8 mouse cellular contexts compared by ENCODE assay signal in genomic region chr11:95006038-95006437, GRCm38 (mm10). TPM values are rescaled to one million over a fixed set of nuclear protein-coding genes. Genes with fewer than 3 reads are reported as not detected.
DNase-seq lines count a peak whose midpoint lies in the region; ATAC-seq lines count a peak whose summit lies in the region.

No protein-coding gene starts in this region.

- no peaks in the 10 kb centered on the region for H3K9me3 ChIP-seq in lung, embryonic 16.5 days (ENCODE audit: control insufficient read depth, low read length)
- no peaks in the 10 kb centered on the region for H3K9me3 ChIP-seq in intestine, embryonic 15.5 days
- H3K9me3 ChIP-seq in neural tube, embryonic 12.5 days = no peaks in the 10 kb centered on the region

- H3K27ac ChIP-seq in lung, embryonic 16.5 days (ENCODE audit: low read length) = peak overlapping the region; percentile 69
- 0 out of 2 replicates have a peak overlapping the region, but pooled peaks have one; percentile 71 for H3K27ac ChIP-seq in intestine, embryonic 15.5 days
- peak overlapping the region; percentile 16; the same call in 1 of the 2 replicates for H3K27ac ChIP-seq in neural tube, embryonic 12.5 days

- peak overlapping the region; percentile 79 for H3K4me2 ChIP-seq in lung, embryonic 16.5 days (ENCODE audit: low read depth, low read length)
- H3K4me2 ChIP-seq in intestine, embryonic 15.5 days (replicated peaks) = peak overlapping the region; percentile 73
- peak overlapping the region; percentile 70 for H3K4me2 ChIP-seq in neural tube, embryonic 12.5 days (replicated peaks)

- ATAC-seq in lung, embryonic 16.5 days (ENCODE audit: low read depth) = no peak
- ATAC-seq in intestine, embryonic 15.5 days = no peak
- no peak for ATAC-seq in neural tube, embryonic 12.5 days (ENCODE audit: low FRiP score, low read depth)
- no peak for ATAC-seq in activated CD4-positive, CD25-positive, alpha-beta regulatory T cell, adult 4 months

- peak; percentile 68 for DNase-seq in cerebellum, adult 9-11 months
- DNase-seq in cerebellum, postnatal 36 days = no peak
- no peak for DNase-seq in lung, postnatal 14 days
- no peak for DNase-seq in MN1 (ENCODE audit: low spot score)

- H3K36me3 ChIP-seq in lung, embryonic 16.5 days (ENCODE audit: control insufficient read depth, insufficient read depth, low read length) = peaks cover 22% of the 10 kb centered on the region
- peaks cover 21% of the 10 kb centered on the region for H3K36me3 ChIP-seq in intestine, embryonic 15.5 days
- peaks cover 48% of the 10 kb centered on the region for H3K36me3 ChIP-seq in neural tube, embryonic 12.5 days

- peak overlapping the region; percentile 50 for H3K4me3 ChIP-seq in lung, embryonic 16.5 days (ENCODE audit: low read length)
- H3K4me3 ChIP-seq in intestine, embryonic 15.5 days (replicated peaks) = peak overlapping the region; percentile 40
- peak overlapping the region; percentile 28; the same call in 1 of the 2 replicates for H3K4me3 ChIP-seq in neural tube, embryonic 12.5 days

- H3K9ac ChIP-seq in lung, embryonic 16.5 days (ENCODE audit: low read length) = peak overlapping the region; percentile 66
- H3K9ac ChIP-seq in intestine, embryonic 15.5 days = peak overlapping the region; percentile 42; the same call in 1 of the 2 replicates
- 0 out of 2 replicates have a peak overlapping the region, but pooled peaks have one; percentile 53 for H3K9ac ChIP-seq in neural tube, embryonic 12.5 days

- no peaks in the 10 kb centered on the region for H3K27me3 ChIP-seq in lung, embryonic 16.5 days (ENCODE audit: control insufficient read depth, insufficient read depth, low read depth, low read length)
- H3K27me3 ChIP-seq in intestine, embryonic 15.5 days (replicated peaks) = no peaks in the 10 kb centered on the region
- H3K27me3 ChIP-seq in neural tube, embryonic 12.5 days (replicated peaks) = no peaks in the 10 kb centered on the region

- H3K4me1 ChIP-seq in lung, embryonic 16.5 days (replicated peaks; ENCODE audit: control insufficient read depth, insufficient read depth, low read length) = peaks cover 27% of the 10 kb centered on the region
- peaks cover 30% of the 10 kb centered on the region for H3K4me1 ChIP-seq in intestine, embryonic 15.5 days (replicated peaks)
- peaks cover 44% of the 10 kb centered on the region for H3K4me1 ChIP-seq in neural tube, embryonic 12.5 days

- WGBS in lung, embryonic 16.5 days = 39% methylated on average over 4 of the region's 4 CpGs
- WGBS in intestine, embryonic 15.5 days = 44% methylated on average over 4 of the region's 4 CpGs
- 37% methylated on average over 4 of the region's 4 CpGs for WGBS in neural tube, embryonic 12.5 days

RNA-seq across cellular contexts. Expression of gene Samd14, which starts 3.6 kb away (rescaled TPM):
- polyA plus RNA-seq in lung, embryonic 16.5 days (2015; fragmentation: Nextera tagmentation; extraction: Ambion mirVana) = 13.4 and 14.0 TPM in 2 replicates
- 15.0 and 15.3 TPM in 2 replicates for polyA plus RNA-seq in intestine, embryonic 15.5 days (2015; fragmentation: Nextera tagmentation; extraction: Ambion mirVana)
- polyA plus RNA-seq in neural tube, embryonic 12.5 days (2016; fragmentation: Nextera tagmentation; extraction: Ambion mirVana) = 101 and 106 TPM in 2 replicates
- polyA plus RNA-seq in activated CD4-positive, CD25-positive, alpha-beta regulatory T cell, adult 4 months (2017; shearing (Covaris generic)) = under 1 TPM in 1 of 2 experiments, not detected in 1; 0.32 TPM

RNA-seq across cellular contexts. Expression of gene Ppp1r9b, which starts 15.2 kb away (rescaled TPM):
- 8.2 and 8.3 TPM in 2 replicates for polyA plus RNA-seq in lung, embryonic 16.5 days (2015; fragmentation: Nextera tagmentation; extraction: Ambion mirVana)
- 6.8 and 8.1 TPM in 2 replicates for polyA plus RNA-seq in intestine, embryonic 15.5 days (2015; fragmentation: Nextera tagmentation; extraction: Ambion mirVana)
- polyA plus RNA-seq in neural tube, embryonic 12.5 days (2016; fragmentation: Nextera tagmentation; extraction: Ambion mirVana) = 18.2 and 19.7 TPM in 2 replicates
- polyA plus RNA-seq in activated CD4-positive, CD25-positive, alpha-beta regulatory T cell, adult 4 months (2017; shearing (Covaris generic)) = 10 to 100 TPM; 23.1 to 24.0 TPM

RNA-seq across cellular contexts. Expression of gene Sgca, which starts 29.9 kb away (rescaled TPM):
- 1.3 and 1.4 TPM in 2 replicates for polyA plus RNA-seq in lung, embryonic 16.5 days (2015; fragmentation: Nextera tagmentation; extraction: Ambion mirVana)
- polyA plus RNA-seq in intestine, embryonic 15.5 days (2015; fragmentation: Nextera tagmentation; extraction: Ambion mirVana) = 0.19 TPM in 1 of 2 replicates, not detected in the other
- polyA plus RNA-seq in neural tube, embryonic 12.5 days (2016; fragmentation: Nextera tagmentation; extraction: Ambion mirVana) = 0.80 and 0.90 TPM in 2 replicates
- polyA plus RNA-seq in activated CD4-positive, CD25-positive, alpha-beta regulatory T cell, adult 4 months (2017; shearing (Covaris generic)) = under 1 TPM in 1 of 2 experiments, not detected in 1; 0.46 TPM

RNA-seq across cellular contexts. Expression of gene Pdk2, which starts 35.1 kb away (rescaled TPM):
- 37.3 and 43.3 TPM in 2 replicates for polyA plus RNA-seq in lung, embryonic 16.5 days (2015; fragmentation: Nextera tagmentation; extraction: Ambion mirVana)
- 30.8 and 31.2 TPM in 2 replicates for polyA plus RNA-seq in intestine, embryonic 15.5 days (2015; fragmentation: Nextera tagmentation; extraction: Ambion mirVana)
- 20.5 and 20.6 TPM in 2 replicates for polyA plus RNA-seq in neural tube, embryonic 12.5 days (2016; fragmentation: Nextera tagmentation; extraction: Ambion mirVana)
- 1 to 10 TPM; 2.9 to 5.6 TPM for polyA plus RNA-seq in activated CD4-positive, CD25-positive, alpha-beta regulatory T cell, adult 4 months (2017; shearing (Covaris generic))

RNA-seq across cellular contexts. Expression of gene Hils1, which starts 38.6 kb away (rescaled TPM):
- polyA plus RNA-seq in lung, embryonic 16.5 days (2015; fragmentation: Nextera tagmentation; extraction: Ambion mirVana) = not detected in 2 replicates
- not detected in 2 replicates for polyA plus RNA-seq in intestine, embryonic 15.5 days (2015; fragmentation: Nextera tagmentation; extraction: Ambion mirVana)
- polyA plus RNA-seq in neural tube, embryonic 12.5 days (2016; fragmentation: Nextera tagmentation; extraction: Ambion mirVana) = not detected in 2 replicates
- polyA plus RNA-seq in activated CD4-positive, CD25-positive, alpha-beta regulatory T cell, adult 4 months (2017; shearing (Covaris generic)) = not detected

Comparison
In these comparisons a context has a peak if more than half of its experiments do, and no peak if none do; other contexts are left out.
1. H3K27ac ChIP-seq: peak in every context shown above with its lines; median percentile 71 in intestine, embryonic 15.5 days; 69 in lung, embryonic 16.5 days; 16 in neural tube, embryonic 12.5 days.
2. RNA of gene Samd14, which starts 3.6 kb away (polyA plus RNA-seq): 101 to 106 TPM in neural tube, embryonic 12.5 days, 15.0 to 15.3 TPM in intestine, embryonic 15.5 days and 13.4 to 14.0 TPM in lung, embryonic 16.5 days; 0.32 TPM in activated CD4-positive, CD25-positive, alpha-beta regulatory T cell, adult 4 months; every median in the first group is over 10 times any median in the second.
3. Peak in every context shown above with its lines, with median percentiles within 50 percentile points of each other: H3K4me2 ChIP-seq, H3K4me3 ChIP-seq and H3K9ac ChIP-seq.